Mouse (Mus musculus) forebrain, embryonic 11.5 days (tissue): Measurements from ENCODE around the gene Add3. TPM values are rescaled to one million over a fixed set of nuclear protein-coding genes. Genes with fewer than 3 reads are reported as not detected.

ENCODE experiments used
- ATAC-seq: fragments of 200-750 bp; cut with Nextera tagmentation; replicated peaks from 2 replicates; pipeline ENCODE4 v1.8.0; 2017; ENCODE audit warnings: moderate TSS enrichment; ENCODE audit not compliant: low FRiP score
- DNase-seq: peaks from one replicate; pipeline ENCODE4 v3.0.0-alpha.2; 2017; ENCODE audit warnings: low spot score
- H3K27ac ChIP-seq: fragments of 300-500 bp; sonication (generic); 2 replicates; pipeline ENCODE4 v1.5.1; 2014; ENCODE audit warnings: low read depth, low read length
- H3K27me3 ChIP-seq: fragments of 300-500 bp; sonication (generic); 2 replicates; pipeline ENCODE4 v1.6.1; 2014; ENCODE audit warnings: mild to moderate bottlenecking, low read length, mixed read lengths; ENCODE audit not compliant: control insufficient read depth, insufficient read depth
- H3K36me3 ChIP-seq: fragments of 300-500 bp; sonication (generic); 2 replicates; pipeline ENCODE4 v1.6.1; 2014; ENCODE audit warnings: mild to moderate bottlenecking, low read length, moderate library complexity, mixed read lengths; ENCODE audit not compliant: control insufficient read depth, insufficient read depth
- H3K4me1 ChIP-seq: fragments of 300-500 bp; sonication (generic); replicated peaks from 2 replicates; pipeline ENCODE4 v1.6.1; 2014; ENCODE audit warnings: low read length, mixed read lengths; ENCODE audit not compliant: control insufficient read depth, insufficient read depth
- H3K4me2 ChIP-seq: fragments of 300-500 bp; sonication (generic); 2 replicates; pipeline ENCODE4 v1.6.1; 2014; ENCODE audit warnings: low read depth, mild to moderate bottlenecking, low read length, moderate library complexity, mixed read lengths; ENCODE audit not compliant: severe bottlenecking
- H3K4me3 ChIP-seq: fragments of 300-500 bp; sonication (generic); 2 replicates; pipeline ENCODE4 v1.5.1; 2014; ENCODE audit warnings: low read depth, low read length
- H3K9ac ChIP-seq: fragments of 300-500 bp; sonication (generic); 2 replicates; pipeline ENCODE4 v1.6.1; 2014; ENCODE audit warnings: low read length
- H3K9me3 ChIP-seq: fragments of 300-500 bp; sonication (generic); 2 replicates; pipeline ENCODE4 v1.6.1; 2016; ENCODE audit warnings: low read length, mixed read lengths; ENCODE audit not compliant: control insufficient read depth
- WGBS: fragments of 180-500 bp; shearing (Covaris S2); extraction: QIAGEN DNeasy Blood & Tissue Kit; methylation state at CpG from one replicate; pipeline ENCODE4 v1.1.7; 2014; 5-methylcytosine and 5-hydroxymethylcytosine counted together
- polyA plus RNA-seq: library from polyadenylated mRNA; unstranded; fragments of >200 nt; fragmentation: Nextera tagmentation; extraction: Ambion mirVana; gene quantifications from 2 replicates; pipeline ENCODE4 v1.2.1, GENCODE M21; 2014

Gene Add3
- polyA plus RNA-seq, 1 experiment from 2014 or later: 61.5 TPM

DNA sequence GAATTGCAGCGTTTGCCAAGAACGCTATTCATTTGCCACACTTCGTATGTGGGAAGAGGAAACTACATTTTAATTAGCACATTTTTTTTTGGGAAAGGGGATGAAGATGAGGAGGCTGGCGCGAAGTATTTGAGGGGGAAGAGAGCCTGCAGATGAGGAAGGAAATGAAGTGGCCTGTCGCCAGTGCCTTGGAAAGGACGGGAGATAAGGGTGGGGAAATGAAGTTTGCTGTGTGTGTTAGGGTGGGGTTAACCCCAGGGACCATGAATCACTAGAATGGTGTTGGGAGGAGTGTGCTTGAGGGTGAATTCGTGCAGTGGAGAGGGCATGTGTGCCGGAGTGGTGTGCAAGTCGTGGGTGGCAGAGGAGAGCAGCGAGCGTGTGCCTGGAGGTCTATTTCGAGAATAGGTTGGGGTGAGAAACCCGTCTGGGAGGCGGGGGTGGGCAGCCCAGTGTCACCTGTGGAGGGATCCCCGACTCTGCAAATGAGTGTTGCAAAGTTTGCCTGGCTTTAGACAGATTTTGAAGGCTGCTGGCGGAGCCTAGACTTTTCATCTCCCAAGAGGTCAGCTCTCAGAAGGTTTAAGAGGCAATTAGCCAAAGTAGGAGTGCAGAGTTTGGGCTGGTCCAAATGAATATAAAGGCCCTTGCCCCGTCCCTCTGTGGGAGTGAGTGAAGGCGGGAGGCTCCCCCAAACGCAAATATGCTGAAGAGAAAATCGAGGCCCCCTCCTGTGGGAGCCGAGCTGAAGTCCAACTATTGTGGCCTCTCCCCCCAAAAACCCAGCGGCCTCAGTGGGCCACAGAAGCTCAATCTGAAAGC is 1.2 kb downstream of the Add3 start:
- no peak overlapping the region for H3K27ac ChIP-seq

DNA sequence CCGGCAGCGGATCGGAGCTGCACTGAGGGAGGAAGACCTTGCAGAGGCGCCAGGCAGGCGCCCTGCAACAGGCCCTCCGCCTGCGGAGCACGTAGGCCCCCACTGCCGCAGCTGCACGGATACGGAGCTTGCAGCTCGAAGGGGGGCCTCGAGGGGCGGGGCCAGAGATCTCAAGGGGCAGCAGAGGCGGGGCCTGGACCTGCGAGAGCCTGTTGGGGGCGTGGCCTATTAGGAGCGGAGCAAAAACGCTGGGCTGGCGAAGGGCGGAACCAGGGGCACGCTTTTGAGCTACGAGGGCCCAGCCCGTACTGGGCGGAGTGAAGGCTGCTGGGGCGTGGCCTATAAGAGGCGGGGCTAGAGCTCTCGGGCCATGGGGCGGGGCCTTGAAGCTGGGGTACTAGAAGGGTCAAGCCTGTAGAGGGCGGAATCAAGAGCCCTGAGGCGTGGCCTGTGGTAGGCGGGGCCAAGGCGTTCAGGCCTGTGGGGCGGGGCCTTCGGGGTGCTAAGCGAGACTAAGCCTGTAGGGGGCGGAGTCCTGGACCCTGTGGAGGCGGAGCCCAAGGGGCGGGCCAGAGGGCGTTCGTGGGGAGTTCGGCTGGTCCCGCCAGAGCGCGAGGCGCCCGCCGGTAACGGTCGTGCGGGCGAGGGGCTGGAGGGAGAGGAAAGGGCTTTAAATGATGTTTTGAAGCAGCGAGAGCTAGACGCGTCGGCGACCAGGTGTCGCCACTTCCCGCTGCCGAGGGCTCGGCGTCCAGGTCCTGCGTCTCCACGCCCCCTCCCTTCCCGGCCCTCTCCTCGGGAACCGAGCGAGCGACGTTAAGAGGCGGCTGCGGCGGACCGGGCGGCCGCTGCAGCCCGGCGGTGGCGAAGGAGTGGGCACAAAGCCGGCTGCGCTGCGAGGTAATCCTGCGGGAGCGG is 2.2 kb downstream of the Add3 start:
- no peaks in the 10 kb centered on the region for H3K9me3 ChIP-seq
- H3K4me2 ChIP-seq: peak overlapping the region; percentile 88
- peak overlapping the region; percentile 89 for H3K4me3 ChIP-seq
- under 1% methylated on average over 74 of the region's 84 CpGs for WGBS
- no peaks in the 10 kb centered on the region for H3K36me3 ChIP-seq
- peak; percentile 95 for ATAC-seq
- peak; percentile 100 for DNase-seq
- 0 out of 2 replicates have a peak overlapping the region, but pooled peaks have one; percentile 31 for H3K27ac ChIP-seq
- H3K9ac ChIP-seq: peak overlapping the region; percentile 89
- H3K27me3 ChIP-seq: peaks cover 11% of the 10 kb centered on the region; the same call in 1 of the 2 replicates
- H3K4me1 ChIP-seq: peaks cover 4% of the 10 kb centered on the region; the same call in 1 of the 2 replicates

More for the DNA sequence above, 1.2 kb downstream of the Add3 start:
- H3K9ac ChIP-seq: peak overlapping the region; percentile 62
- peaks cover 8% of the 10 kb centered on the region; the same call in 1 of the 2 replicates for H3K4me1 ChIP-seq
- WGBS: under 1% methylated on average over 23 of the region's 23 CpGs
- DNase-seq (peak; percentile 64), ATAC-seq (peak; percentile 8)
- H3K36me3 ChIP-seq: no peaks in the 10 kb centered on the region
- H3K4me3 ChIP-seq: peak overlapping the region; percentile 89
- H3K27me3 ChIP-seq: peaks cover 11% of the 10 kb centered on the region; the same call in 1 of the 2 replicates
- peak overlapping the region; percentile 88 for H3K4me2 ChIP-seq
- H3K9me3 ChIP-seq: no peaks in the 10 kb centered on the region

DNA sequence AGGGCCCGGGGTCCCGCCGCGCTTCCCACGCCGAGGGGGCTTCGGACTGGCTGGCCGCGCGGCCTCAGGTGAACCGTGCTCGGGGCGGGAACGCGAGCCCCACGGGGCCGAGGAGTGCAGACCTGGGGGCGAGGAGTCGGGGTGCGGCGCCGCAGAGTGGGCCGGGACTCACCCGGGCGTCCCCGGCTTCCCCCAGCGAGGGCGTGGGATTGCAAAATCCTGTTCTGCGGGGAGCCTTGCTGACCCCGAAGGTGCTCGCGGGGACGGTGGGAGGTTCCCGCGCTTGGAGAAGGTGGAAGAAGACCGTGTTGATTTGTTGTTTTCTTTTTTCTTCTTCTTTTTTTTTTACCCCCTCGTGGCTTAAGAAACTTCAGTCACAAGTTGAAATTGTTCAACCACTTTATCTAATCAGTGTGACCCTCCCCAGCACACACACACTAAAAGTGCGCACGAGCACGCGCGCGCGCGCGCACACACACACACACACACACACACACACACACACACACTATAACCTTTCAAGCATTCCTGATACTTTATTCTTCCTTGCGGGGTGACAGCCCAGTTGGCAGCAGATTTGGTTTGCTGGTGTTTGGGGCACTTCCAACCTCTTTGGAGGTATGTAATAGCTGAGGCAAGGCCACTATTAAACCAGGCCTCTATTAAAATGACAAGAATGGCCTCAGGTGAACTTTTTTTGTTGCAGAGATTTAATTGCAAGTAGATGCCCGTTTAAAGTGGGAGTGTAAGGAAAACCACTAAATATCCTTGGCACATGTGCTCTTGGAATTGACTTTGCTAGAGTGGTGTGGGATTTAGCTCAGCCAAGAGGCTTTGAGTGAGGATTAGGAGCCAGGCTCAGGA is 3.1 kb downstream of the Add3 start:
- no peak overlapping the region for H3K27ac ChIP-seq
- peaks cover 11% of the 10 kb centered on the region; the same call in 1 of the 2 replicates for H3K27me3 ChIP-seq
- H3K4me1 ChIP-seq: peaks cover 4% of the 10 kb centered on the region; the same call in 1 of the 2 replicates
- under 1% methylated on average over 48 of the region's 48 CpGs for WGBS
- no peaks in the 10 kb centered on the region for H3K36me3 ChIP-seq
- ATAC-seq (no peak), DNase-seq (peak; percentile 64)
- H3K4me2 ChIP-seq: peak overlapping the region; percentile 88
- peak overlapping the region; percentile 89 for H3K9ac ChIP-seq
- peak overlapping the region; percentile 89 for H3K4me3 ChIP-seq
- no peaks in the 10 kb centered on the region for H3K9me3 ChIP-seq

- no peak overlapping the region for H3K27ac ChIP-seq
- H3K9ac ChIP-seq: no peak overlapping the region
- H3K4me3 ChIP-seq: no peak overlapping the region
- peaks cover 4% of the 10 kb centered on the region; the same call in 1 of the 2 replicates for H3K4me1 ChIP-seq
- H3K36me3 ChIP-seq: no peaks in the 10 kb centered on the region
- H3K9me3 ChIP-seq: no peaks in the 10 kb centered on the region
- DNase-seq (no peak), ATAC-seq (no peak)
- WGBS: 58% methylated on average over 2 of the region's 2 CpGs
- H3K4me2 ChIP-seq: no peak overlapping the region
- H3K27me3 ChIP-seq: peaks cover 6% of the 10 kb centered on the region; the same call in 1 of the 2 replicates
Observed at GRCm38 (mm10) chr19:53145075-53145474, 4.8 kb downstream of the Add3 start.

GRCm38 (mm10) chr19:53149381-53149780 is 9.1 kb downstream of the Add3 start:
- H3K36me3 ChIP-seq: no peaks in the 10 kb centered on the region
- 6% methylated on average over 3 of the region's 3 CpGs for WGBS
- ATAC-seq: no peak

GRCm38 (mm10) chr19:53152451-53152850 is 12.2 kb downstream of the Add3 start:
- Histone ChIP-seq H3K36me3 (no peaks in the 10 kb centered on the region), H3K27me3 (no peaks in the 10 kb centered on the region), H3K4me3 (no peak overlapping the region), H3K4me2 (no peak overlapping the region), H3K4me1 (no peaks in the 10 kb centered on the region; the same call in 1 of the 2 replicates), H3K9ac (no peak overlapping the region), H3K27ac (no peak overlapping the region), H3K9me3 (no peaks in the 10 kb centered on the region)
- 91% methylated on average over 4 of the region's 4 CpGs for WGBS
- ATAC-seq (no peak), DNase-seq (no peak)

More at GRCm38 (mm10) chr19:53149381-53149780, 9.1 kb downstream of the Add3 start:
- no peak overlapping the region for H3K4me3 ChIP-seq
- H3K9me3 ChIP-seq: no peaks in the 10 kb centered on the region
- H3K27ac ChIP-seq: no peak overlapping the region
- DNase-seq: no peak
- H3K4me2 ChIP-seq: no peak overlapping the region
- no peaks in the 10 kb centered on the region for H3K27me3 ChIP-seq
- no peaks in the 10 kb centered on the region; the same call in 1 of the 2 replicates for H3K4me1 ChIP-seq
- no peak overlapping the region for H3K9ac ChIP-seq

DNA sequence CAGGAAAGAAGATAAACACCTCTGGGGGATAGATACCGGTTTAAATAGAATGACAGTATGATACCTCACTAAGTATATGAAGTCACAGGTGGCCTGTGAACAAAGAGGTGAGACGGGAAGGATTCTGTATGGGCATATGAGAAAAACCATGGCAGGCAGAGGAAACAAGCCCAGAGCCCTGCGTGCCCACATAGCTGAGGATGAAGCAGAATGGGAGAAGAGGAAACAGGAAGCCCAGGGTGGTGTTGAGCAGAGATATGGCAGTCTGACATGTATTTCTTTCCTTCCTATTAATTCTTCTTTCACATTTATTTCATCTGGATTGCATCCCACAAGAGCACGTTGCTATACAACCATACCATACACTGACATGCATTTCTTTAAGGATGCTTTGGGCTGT is 12.9 kb downstream of the Add3 start:
- Histone ChIP-seq H3K36me3 (no peaks in the 10 kb centered on the region), H3K4me2 (no peak overlapping the region), H3K27ac (no peak overlapping the region), H3K9ac (no peak overlapping the region), H3K4me1 (no peaks in the 10 kb centered on the region; the same call in 1 of the 2 replicates), H3K9me3 (no peaks in the 10 kb centered on the region), H3K27me3 (no peaks in the 10 kb centered on the region), H3K4me3 (no peak overlapping the region)
- WGBS: 91% methylated on average over 4 of the region's 4 CpGs
- ATAC-seq (no peak), DNase-seq (no peak)
